Mouse (Mus musculus) spleen, embryonic (tissue): ENCODE measurements around the gene Magi1.

Source experiments
- CTCF ChIA-PET: fragments of 350-600 bp; sonication (Branson Sonifier 250); formaldehyde crosslinking; loops from one replicate; lab custom pipeline; 2022; lab: Charles Lee

Gene Magi1

DNA sequence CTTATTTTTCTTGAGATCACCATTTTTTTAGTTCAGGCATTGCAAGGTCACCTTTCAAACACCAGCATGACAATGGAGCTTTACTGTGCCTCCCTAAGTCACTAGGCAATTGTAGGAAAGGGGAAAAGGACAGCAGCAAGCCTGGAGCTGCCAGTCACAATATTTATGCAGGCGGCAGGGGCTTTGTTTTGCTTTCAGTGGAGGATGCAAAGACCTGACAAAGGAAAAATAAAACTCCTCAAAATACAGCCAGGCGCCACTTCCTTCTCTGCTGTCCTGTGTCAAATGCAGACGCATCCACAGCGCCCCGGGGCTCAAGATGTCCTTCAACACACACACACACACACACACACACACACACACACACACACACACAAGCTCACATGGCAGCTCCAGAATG, 77.8 kb downstream of the Magi1 start:
- CTCF ChIA-PET, result no interaction called here

DNA sequence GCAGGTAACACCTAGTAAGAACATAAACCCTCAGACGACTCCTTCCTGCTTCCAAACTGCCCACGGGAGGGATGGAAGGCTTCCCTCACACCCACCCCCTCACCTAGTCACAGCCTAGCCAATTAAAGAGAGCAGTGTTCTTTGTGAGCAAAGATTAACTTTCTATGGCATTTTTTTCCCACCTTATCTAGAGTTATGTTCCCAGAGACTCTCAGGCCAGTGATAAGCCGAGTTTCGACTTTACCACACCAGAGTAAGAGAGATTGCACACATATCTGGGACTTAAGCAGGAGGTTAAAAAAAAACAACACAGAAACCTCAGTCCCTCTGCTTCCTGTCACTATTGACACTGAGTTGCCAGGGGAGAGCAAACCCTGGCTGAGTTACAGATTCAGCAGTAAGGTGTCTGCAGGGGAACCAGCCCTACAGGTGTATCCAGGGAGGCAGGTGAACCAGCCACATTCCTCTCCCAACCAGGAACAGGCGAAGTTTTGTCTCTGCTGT, 80.0 kb downstream of the Magi1 start:
- CTCF ChIA-PET, result no interaction called here

DNA sequence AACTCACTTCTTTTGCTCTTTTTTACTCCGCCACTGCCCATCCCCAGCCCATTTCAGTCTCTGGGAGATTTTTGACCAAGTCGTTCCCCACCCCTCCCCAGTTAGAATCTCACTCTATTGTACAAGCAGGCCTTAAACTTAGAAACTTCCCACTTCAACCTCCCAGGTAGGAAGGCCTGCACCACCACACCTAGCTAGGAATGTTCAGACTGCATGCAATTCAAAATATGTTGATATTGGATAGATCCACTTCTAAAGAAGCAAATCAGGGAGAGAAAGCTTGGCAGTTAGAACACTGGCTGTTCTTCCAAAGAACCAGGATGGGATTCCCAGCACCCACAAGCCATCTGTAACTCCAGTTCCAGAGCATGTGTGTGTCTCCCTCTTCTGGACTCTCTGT, 81.8 kb downstream of the Magi1 start:
- CTCF ChIA-PET, result no interaction called here

- CTCF ChIA-PET, result no interaction called here
Observed at GRCm38 (mm10) chr6:94200910-94201309, 82.8 kb downstream of the Magi1 start.

- CTCF ChIA-PET, result no interaction called here
Observed at GRCm38 (mm10) chr6:94199696-94200095, 84.0 kb downstream of the Magi1 start.

DNA sequence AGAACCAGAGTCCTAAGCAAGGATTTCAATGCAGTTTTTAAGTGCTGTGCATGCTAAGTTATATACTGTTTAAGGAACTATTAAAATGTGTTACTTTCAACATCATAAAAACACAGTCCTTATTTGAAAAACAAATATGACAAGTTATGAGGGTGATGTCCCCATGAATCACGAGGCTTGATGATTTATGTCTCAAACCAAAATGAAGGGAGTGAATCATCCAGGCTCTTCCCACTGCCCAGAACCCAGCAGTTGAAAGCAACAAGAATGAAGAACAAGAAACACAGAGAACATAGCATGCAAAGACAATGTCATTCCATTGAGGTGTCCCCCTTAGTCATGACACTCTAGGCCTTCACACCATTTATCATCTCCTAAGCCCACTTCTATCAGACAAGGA, 85.9 kb downstream of the Magi1 start:
- CTCF ChIA-PET, result no interaction called here

DNA sequence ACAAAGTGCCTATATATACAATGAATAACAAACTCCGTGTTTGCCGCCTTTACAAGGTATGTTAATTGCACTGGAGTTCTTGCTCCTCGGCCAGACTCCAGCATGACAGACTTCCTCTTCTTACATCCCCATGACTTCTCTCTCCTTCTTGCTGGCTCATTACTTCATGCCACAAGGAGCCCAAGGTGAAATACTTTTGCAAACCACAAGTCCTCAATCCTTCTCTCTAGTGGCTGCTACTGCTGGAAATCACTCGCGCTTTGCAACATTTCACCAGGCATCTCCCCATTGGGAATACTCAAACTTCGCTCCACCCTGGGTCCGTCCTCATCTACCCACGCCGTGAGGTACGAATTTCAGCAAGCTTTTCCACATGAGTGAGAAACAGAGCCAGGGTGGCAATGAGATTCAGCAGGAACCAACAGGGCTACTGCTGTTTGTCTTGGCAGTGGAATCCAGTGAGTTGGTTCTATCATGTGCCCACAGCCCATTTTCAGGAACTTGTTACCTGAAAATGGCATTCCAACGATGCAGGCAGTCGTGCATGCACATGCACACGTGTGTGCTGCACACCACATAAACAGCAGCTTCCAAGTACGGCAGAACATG, 88.3 kb downstream of the Magi1 start:
- CTCF ChIA-PET, result no interaction called here

DNA sequence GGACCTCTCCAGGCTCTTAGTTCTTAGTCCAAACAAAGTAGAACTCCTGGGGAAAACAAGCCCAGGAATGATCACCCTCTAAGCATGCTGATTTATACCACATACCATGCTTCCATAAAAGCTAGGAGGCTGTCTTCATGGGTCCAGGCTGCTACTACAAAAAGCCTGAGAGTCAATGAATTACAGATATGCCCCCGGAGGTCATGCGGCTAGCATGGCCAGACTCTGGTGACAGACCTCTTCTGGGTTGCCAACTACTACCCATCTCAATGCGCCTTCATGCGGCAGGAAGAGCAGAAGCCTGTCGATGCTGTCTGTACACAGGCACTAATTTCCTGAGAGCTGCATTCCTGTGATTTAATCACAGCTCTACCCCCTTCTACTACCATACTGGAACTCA, 92.9 kb downstream of the Magi1 start:
- CTCF ChIA-PET, result no interaction called here

DNA sequence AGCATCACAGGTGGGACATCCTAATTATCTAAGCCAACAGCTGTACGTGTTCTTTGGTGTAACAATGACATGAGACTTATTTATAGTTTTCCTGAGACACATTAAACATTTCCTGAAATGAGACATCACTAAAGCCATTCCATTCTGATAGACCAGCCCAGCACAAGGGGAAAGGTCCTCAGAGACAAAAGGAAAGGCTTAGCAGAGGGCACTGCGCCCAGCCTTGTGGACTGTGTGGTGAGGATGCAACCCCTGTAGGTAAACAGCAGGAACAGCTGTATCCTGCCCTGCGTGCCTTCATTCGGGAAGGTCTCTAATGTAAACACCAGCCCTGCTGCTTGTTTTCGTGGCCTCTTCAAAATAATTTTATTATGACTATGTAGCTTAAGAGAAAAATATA, 94.3 kb downstream of the Magi1 start:
- CTCF ChIA-PET, result no interaction called here

GRCm38 (mm10) chr6:94186628-94187319, 96.9 kb downstream of the Magi1 start:
- CTCF ChIA-PET, result no interaction called here

GRCm38 (mm10) chr6:94184268-94184667, 99.4 kb downstream of the Magi1 start:
- CTCF ChIA-PET, result no interaction called here

GRCm38 (mm10) chr6:94183354-94183851, 100.3 kb downstream of the Magi1 start:
- CTCF ChIA-PET, result no interaction called here

DNA sequence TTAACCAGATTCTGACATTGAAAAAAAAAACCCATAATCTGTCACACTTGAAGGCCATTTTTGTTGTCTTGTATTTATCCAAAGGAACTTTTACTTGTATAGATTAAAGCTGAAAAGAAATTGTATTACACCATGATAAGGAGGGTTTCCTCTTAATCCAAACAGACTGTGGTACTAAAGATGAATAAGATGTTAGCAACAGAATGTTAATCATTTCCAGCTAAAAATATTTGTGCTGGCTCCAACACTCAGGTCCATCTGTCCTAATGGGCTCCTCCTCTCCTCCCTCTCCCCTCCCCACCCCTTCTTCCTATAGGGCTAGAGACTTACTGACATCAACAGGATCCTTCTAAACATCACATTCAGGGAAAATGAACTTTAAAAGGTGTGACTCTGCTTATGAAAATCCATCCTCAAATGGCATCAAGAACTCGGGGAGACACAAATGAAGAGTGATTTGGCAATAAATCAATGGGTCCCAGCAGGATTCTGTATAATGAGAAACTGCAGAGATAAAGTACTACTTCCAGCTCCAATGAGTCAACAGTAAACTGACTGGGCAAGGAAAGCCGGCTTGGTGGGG, 102.0 kb downstream of the Magi1 start:
- CTCF ChIA-PET, result no interaction called here

- CTCF ChIA-PET, result no interaction called here
Observed at GRCm38 (mm10) chr6:94180331-94181150, 103.2 kb downstream of the Magi1 start.

DNA sequence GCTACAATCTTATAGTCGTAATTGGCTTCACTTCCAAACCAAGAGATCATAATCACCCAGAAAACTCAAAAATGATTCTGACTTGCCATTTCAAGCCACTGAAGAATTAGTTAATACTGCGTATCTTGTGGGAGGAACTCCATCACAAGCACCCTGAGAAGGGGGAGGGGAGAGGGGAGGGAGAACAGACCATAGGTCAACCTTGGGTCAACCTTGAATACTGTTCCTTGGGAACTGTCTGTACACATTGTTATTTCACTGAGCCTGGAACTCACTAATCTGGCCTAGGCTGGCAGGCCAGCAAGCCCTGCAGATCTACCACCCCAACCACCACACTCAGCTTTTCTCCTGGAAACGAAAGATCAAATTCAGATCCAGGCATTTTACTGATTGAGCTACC, 106.2 kb downstream of the Magi1 start:
- CTCF ChIA-PET, result no interaction called here

GRCm38 (mm10) chr6:94176705-94177104, 107.0 kb downstream of the Magi1 start:
- CTCF ChIA-PET, result no interaction called here

- CTCF ChIA-PET, result no interaction called here
Observed at GRCm38 (mm10) chr6:94171250-94171649, 112.5 kb downstream of the Magi1 start.

DNA sequence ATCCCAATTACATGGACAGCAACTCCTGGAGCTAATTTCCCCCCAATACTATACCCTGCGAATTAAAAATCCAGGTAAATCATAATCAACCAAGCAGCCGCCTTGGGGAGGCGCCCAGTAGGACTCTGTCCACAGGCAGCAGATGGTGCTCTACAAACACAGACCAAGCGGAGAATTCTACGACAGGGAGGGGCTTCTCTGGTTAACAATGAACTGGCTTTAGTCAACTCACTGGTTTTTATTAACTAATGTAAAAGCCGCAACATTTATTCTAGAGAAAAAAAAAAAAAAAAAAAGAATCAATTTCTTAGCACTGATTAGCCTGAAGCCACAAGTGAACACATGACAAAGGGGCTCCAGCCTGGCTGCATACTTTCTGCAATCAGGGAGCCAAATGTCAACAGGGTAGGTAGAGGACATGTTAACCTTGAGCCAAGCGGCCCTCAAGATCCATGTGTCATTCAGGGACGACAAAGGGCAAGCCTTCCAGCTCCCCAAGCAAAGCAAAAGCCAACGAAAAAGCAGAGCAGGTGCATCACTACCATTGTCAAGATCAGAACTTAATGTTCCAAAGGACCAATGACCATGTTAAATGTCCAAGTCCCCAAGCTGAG, 114.0 kb downstream of the Magi1 start:
- CTCF ChIA-PET, result no interaction called here

DNA sequence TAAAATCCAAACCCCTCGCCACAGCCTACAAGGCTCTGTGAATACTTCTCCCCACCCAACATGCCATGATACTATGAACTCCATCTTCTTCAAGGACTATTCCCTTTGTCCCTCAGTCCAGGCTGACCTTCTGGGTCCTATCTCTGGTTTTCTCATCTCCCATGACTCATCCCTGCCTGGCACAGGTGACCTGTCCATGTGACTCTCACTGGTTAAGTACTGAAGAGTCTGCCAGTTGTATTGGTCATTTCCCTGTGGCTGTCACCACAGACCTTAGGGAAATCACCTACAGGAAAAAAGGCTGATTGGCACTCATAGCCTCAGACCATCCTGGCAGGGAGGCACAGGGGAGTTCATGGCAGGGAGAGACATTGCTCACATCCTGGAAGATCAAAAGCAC, 117.8 kb downstream of the Magi1 start:
- CTCF ChIA-PET, result no interaction called here

DNA sequence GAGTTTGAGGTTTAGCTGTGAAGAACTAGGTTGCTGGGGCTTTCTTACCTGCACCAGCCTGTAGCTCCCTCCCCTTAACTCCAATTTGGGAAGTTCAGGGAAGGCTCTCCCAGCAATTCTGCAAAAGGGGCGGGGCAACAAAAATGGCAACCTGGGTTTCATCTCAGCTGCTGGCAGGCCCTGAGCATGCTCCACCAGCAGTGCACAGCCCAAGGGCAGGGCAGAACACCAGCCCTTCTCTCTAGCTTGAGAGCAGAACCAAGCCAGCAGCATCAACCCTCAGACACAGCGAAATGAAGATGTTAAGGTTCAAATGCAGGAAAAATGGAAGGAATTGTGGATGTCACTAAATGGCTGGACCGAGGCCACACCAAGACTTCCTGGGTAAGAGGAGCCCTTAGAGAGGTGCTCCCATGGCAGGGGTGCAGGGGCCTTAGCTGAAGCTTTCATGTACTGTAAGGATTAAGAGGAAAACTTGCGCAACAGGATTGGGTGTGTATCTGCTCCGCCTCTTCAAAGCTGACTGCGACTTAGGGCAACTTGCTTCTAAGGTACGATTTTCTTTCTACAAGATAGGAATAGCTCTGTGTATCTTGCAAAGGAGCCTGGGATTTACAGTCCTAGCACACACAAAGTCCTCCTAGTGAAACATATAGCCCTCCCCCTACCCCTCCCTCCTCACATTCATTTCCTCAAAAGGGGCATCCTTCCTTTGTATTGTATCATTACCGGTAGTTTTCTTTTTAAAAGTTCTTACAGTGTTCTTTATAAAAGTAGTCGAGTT, 118.8 kb downstream of the Magi1 start:
- CTCF ChIA-PET, result no interaction called here
